Mouse (Mus musculus) cerebellum, adult 9-10 months (tissue): Measurements from ENCODE around the gene Tldc1.

Experiments
- DNase-seq: peaks from one replicate; pipeline ENCODE4 v3.0.0; 2022

Gene Tldc1

DNA sequence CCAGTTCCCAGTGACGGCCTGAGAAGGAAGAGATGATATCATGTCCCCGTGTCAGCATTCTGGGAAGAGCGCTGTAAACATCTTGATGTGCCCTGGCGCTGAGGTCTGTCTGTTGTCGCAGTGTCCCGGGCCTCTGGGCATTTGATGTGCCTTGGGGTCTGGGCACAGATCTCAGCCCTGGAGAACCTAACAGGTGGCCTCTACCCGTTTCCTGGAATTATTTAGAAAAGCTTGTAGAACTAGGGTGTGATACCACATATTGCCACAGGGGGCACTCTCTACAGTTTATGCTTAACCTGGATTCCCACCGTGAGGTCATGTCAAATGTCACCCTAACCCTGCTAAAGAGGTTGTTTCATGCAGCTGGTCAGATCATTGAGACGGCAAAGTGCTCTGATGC is 60.5 kb downstream of the Tldc1 start:
- DNase-seq, result no peak

DNA sequence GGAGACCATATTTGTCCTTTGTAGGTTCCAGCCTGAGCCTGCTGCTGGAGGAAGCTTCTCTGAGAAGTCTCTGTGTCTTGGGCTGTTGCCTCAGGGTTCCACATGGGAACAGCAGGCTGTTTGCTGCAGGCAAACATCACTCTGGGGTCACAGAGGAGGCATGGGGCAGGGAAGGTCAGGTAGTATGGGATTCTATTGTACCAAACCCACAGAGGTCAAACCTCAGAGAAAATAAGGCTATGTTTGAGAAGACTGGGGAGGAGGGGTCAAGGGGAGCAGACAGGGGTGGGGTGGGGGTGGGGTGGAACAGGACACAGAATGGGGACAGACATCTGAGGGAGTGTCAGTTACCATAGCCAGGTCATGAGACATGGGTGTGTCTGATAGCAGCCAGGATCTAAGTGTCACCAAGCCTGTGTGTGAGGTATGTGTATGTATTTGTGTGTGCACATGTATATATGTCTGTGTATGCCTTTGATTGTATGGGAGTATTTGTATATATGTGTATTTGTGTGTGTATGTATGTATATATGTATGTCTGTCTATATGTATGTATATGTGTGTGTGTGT is 61.4 kb downstream of the Tldc1 start:
- DNase-seq, result no peak

DNA sequence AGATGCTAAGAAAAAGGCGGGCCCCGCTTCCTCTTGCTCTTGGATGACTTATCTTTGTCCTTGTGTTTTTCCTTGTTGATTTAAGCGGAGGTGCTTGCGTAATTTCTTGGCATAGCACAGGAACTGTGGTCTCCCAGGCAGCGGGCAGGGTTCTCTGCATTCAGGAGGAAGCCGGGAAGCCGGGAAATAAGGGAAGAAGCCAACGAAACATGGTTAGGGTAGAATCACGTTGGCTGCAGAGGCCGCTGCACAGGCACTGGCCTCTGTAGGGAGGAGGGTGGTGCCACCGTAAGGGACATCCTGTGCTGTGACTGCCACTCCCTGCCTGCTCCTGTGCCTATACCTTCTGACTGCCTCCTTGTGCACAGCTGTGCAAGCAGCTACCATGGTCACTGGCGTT is 63.0 kb downstream of the Tldc1 start:
- DNase-seq, result no peak

DNA sequence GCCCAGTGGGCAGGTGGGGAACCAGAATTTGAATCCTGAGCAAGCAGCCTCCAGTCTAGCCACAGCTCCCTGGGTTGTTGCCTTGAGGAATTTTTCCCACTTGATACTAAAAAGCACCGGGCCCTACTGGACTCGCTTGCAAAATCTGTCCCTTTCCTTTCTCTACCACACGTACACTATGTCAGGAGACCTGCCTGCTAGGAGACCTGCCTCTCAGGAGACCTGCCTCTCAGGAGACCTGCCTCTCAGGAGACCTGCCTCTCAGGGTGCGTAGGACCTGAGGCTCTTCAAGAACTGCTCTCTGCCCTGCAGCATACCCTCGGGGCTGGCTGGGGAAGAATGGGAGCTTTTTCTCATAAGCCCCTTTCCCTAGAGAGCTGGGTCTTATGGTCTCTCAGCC is 64.8 kb downstream of the Tldc1 start:
- DNase-seq, result no peak

DNA sequence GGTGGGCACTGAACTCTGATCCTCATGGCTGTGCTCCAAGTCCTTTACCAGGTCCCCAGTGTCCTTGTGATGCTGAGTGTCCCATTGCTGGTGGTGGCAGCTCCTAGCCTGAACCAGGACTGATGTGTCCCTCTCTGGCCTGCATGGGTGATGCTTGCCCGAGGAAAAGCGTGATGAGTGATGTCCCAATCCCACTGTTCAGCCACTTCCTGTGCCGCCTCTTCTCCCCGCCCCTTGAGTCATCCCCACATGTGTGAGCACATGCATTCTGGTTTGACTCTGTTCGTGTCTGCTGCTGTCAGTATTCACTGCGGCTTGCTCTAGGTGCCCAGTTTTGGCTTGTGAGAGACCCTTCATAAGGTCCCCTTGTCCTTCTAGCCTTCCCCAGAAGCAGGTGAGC is 66.0 kb downstream of the Tldc1 start:
- DNase-seq, result no peak
